Mouse (Mus musculus) liver, postnatal 0 days (tissue): ENCODE results near the gene Acads. TPM values are rescaled to one million over a fixed set of nuclear protein-coding genes. Genes with fewer than 3 reads are reported as not detected.
A peak's percentile ranks its signal among the peaks of the same experiment; 100 is the strongest.
"Not testable (repeated sequence)": the region's sequence is repeated elsewhere in the genome, so short reads cannot be mapped to it uniquely, and the experiment has no call there.

ENCODE experiments used
- ATAC-seq: fragments of 200-750 bp; cut with Nextera tagmentation; 2 replicates; pipeline ENCODE4 v1.8.0; 2017; ENCODE audit warnings: mild to moderate bottlenecking, moderate library complexity
- DNase-seq: peaks from one replicate; pipeline ENCODE4 v3.0.0-alpha.2; 2016
- H3K27ac ChIP-seq: fragments of 300-500 bp; sonication (generic); 2 replicates; pipeline ENCODE4 v1.5.1; 2014; ENCODE audit warnings: antibody characterized with exemption, moderate library complexity, mild to moderate bottlenecking, low read depth
- H3K27me3 ChIP-seq: fragments of 300-500 bp; sonication (generic); 2 replicates; pipeline ENCODE4 v1.6.1; 2014; ENCODE audit warnings: low read length, control low read depth, mixed read lengths; ENCODE audit not compliant: insufficient read depth
- H3K36me3 ChIP-seq: fragments of 300-500 bp; sonication (generic); replicated peaks from 2 replicates; pipeline ENCODE4 v1.6.1; 2014; ENCODE audit warnings: mild to moderate bottlenecking, control low read depth, low read length, moderate library complexity, mixed read lengths; ENCODE audit not compliant: insufficient read depth
- H3K4me1 ChIP-seq: fragments of 300-500 bp; sonication (generic); 2 replicates; pipeline ENCODE4 v1.6.1; 2014; ENCODE audit warnings: antibody characterized with exemption, mild to moderate bottlenecking, control low read depth; ENCODE audit not compliant: insufficient read depth
- H3K4me2 ChIP-seq: fragments of 300-500 bp; sonication (generic); 2 replicates; pipeline ENCODE4 v1.6.1; 2014; ENCODE audit warnings: low read depth, mild to moderate bottlenecking, low read length, moderate library complexity, mixed read lengths
- H3K4me3 ChIP-seq: fragments of 300-500 bp; sonication (generic); 2 replicates; pipeline ENCODE4 v1.5.1; 2014; ENCODE audit warnings: low read depth, low read length
- H3K9ac ChIP-seq: fragments of 300-500 bp; sonication (generic); replicated peaks from 2 replicates; pipeline ENCODE4 v1.6.1; 2014; ENCODE audit warnings: mild to moderate bottlenecking, moderate library complexity
- H3K9me3 ChIP-seq: fragments of 300-500 bp; sonication (generic); 2 replicates; pipeline ENCODE4 v1.6.1; 2016; ENCODE audit warnings: mild to moderate bottlenecking, control low read depth, low read length, mixed read lengths
- CTCF ChIP-seq: sonication (generic); IDR thresholded peaks from 2 replicates; pipeline ENCODE4 v1.5.1; 2016; ENCODE audit warnings: antibody characterized with exemption, low read depth
- EP300 ChIP-seq: IDR thresholded peaks from 2 replicates; pipeline ENCODE4 v1.6.1; 2016; ENCODE audit warnings: antibody characterized with exemption, low read depth, mild to moderate bottlenecking
- WGBS: fragments of 180-500 bp; shearing (Covaris S2); extraction: QIAGEN DNeasy Blood & Tissue Kit; methylation state at CpG from one replicate; pipeline ENCODE4 v1.1.7; 2014; ENCODE audit not compliant: insufficient replicate concordance; 5-methylcytosine and 5-hydroxymethylcytosine counted together
- polyA plus RNA-seq: library from polyadenylated mRNA; unstranded; fragments of >200 nt; fragmentation: Nextera tagmentation; extraction: Ambion mirVana; gene quantifications from 2 replicates; pipeline ENCODE4 v1.2.1, GENCODE M21; 2015

The Acads gene
- polyA plus RNA-seq, 1 experiment from 2014 or later: 93.4 TPM

- Histone ChIP-seq H3K36me3 (peaks cover 34% of the 10 kb centered on the region), H3K4me3 (no peak overlapping the region), H3K27ac (no peak overlapping the region), H3K4me2 (no peak overlapping the region), H3K9ac (no peak overlapping the region), H3K9me3 (no peaks in the 10 kb centered on the region), H3K27me3 (no peaks in the 10 kb centered on the region), H3K4me1 (0 out of 2 replicates have a peak, but pooled peaks cover 6% of the 10 kb centered on the region)
- DNase-seq (no peak), ATAC-seq (no peak)
- TF ChIP-seq EP300 (no peak), CTCF (no peak)
- 89% methylated on average over 5 of the region's 5 CpGs for WGBS
Observed at GRCm38 (mm10) chr5:115081636-115082035, 37.5 kb downstream of the Acads start.

- TF ChIP-seq CTCF (peak; percentile 93), EP300 (peak; percentile 26; the same call in 1 of the 2 replicates)
- Histone ChIP-seq H3K27ac (0 out of 2 replicates have a peak overlapping the region, but pooled peaks have one; percentile 16), H3K4me2 (no peak overlapping the region)
Observed at GRCm38 (mm10) chr5:115076144-115076901, 42.8 kb downstream of the Acads start.

GRCm38 (mm10) chr5:115074749-115075148 is 44.4 kb downstream of the Acads start:
- 64% methylated on average over 4 of the region's 4 CpGs for WGBS
- H3K27ac ChIP-seq: no peak overlapping the region
- ATAC-seq (no peak), DNase-seq (no peak)
- 0 out of 2 replicates have a peak overlapping the region, but pooled peaks have one; percentile 7 for H3K4me2 ChIP-seq
- no peaks in the 10 kb centered on the region for H3K9me3 ChIP-seq
- TF ChIP-seq CTCF (no peak), EP300 (no peak)
- H3K27me3 ChIP-seq: no peaks in the 10 kb centered on the region
- no peak overlapping the region for H3K4me3 ChIP-seq
- H3K4me1 ChIP-seq: peaks cover 50% of the 10 kb centered on the region
- H3K36me3 ChIP-seq: peaks cover 20% of the 10 kb centered on the region
- no peak overlapping the region for H3K9ac ChIP-seq

More at GRCm38 (mm10) chr5:115076144-115076901, 42.8 kb downstream of the Acads start:
- Histone ChIP-seq H3K9me3 (no peaks in the 10 kb centered on the region), H3K27me3 (no peaks in the 10 kb centered on the region), H3K4me1 (peaks cover 39% of the 10 kb centered on the region), H3K36me3 (peaks cover 20% of the 10 kb centered on the region), H3K9ac (no peak overlapping the region), H3K4me3 (no peak overlapping the region)
- peak; percentile 58 for ATAC-seq
- peak; percentile 83 for DNase-seq
- 36% methylated on average over 5 of the region's 5 CpGs for WGBS

- peak; percentile 89 for TF ChIP-seq EP300
- H3K36me3 ChIP-seq: peaks cover 18% of the 10 kb centered on the region
- not testable (repeated sequence) for DNase-seq, H3K4me3 ChIP-seq, ATAC-seq, H3K9me3 ChIP-seq, H3K27me3 ChIP-seq, H3K9ac ChIP-seq
- H3K4me2 ChIP-seq: peak overlapping the region; percentile 56
- peaks cover 62% of the 10 kb centered on the region for H3K4me1 ChIP-seq
- H3K27ac ChIP-seq: peak overlapping the region; percentile 58; the same call in 1 of the 2 replicates
- 51% methylated on average over 7 of the region's 8 CpGs for WGBS
Observed at GRCm38 (mm10) chr5:115073306-115073705, 45.8 kb downstream of the Acads start.

GRCm38 (mm10) chr5:115072143-115072542 is 47.0 kb downstream of the Acads start:
- peak overlapping the region; percentile 59 for H3K4me2 ChIP-seq
- peaks cover 68% of the 10 kb centered on the region for H3K4me1 ChIP-seq
- 0 out of 2 replicates have a peak overlapping the region, but pooled peaks have one; percentile 6 for H3K9ac ChIP-seq
- no peaks in the 10 kb centered on the region for H3K9me3 ChIP-seq
- peaks cover 18% of the 10 kb centered on the region for H3K36me3 ChIP-seq
- H3K27ac ChIP-seq: peak overlapping the region; percentile 94
- DNase-seq: peak; percentile 66
- no peak overlapping the region for H3K4me3 ChIP-seq
- 55% methylated on average over 7 of the region's 7 CpGs for WGBS
- no peaks in the 10 kb centered on the region for H3K27me3 ChIP-seq
- TF ChIP-seq CTCF (0 out of 2 replicates have a peak, but pooled peaks have one; percentile 0), EP300 (peak; percentile 73)
- peak; percentile 58 for ATAC-seq

- Histone ChIP-seq H3K9ac (peak overlapping the region; percentile 44; the same call in 1 of the 2 replicates), H3K27me3 (no peaks in the 10 kb centered on the region), H3K27ac (peak overlapping the region; percentile 94), H3K4me2 (peak overlapping the region; percentile 59), H3K9me3 (no peaks in the 10 kb centered on the region), H3K36me3 (peaks cover 16% of the 10 kb centered on the region), H3K4me3 (no peak overlapping the region), H3K4me1 (peaks cover 68% of the 10 kb centered on the region)
- DNase-seq (peak; percentile 38), ATAC-seq (peak; percentile 74)
- 48% methylated on average over 11 of the region's 11 CpGs for WGBS
- peak; percentile 65 for TF ChIP-seq EP300
- TF ChIP-seq CTCF: no peak
Observed at GRCm38 (mm10) chr5:115071096-115071901, 47.8 kb downstream of the Acads start.
